Mouse (Mus musculus): ENCODE data around the gene Pram1. TPM values are rescaled to one million over a fixed set of nuclear protein-coding genes. Genes with fewer than 3 reads are reported as not detected.

Pram1 gene
- not detected for polyA plus RNA-seq (2014; fragmentation: Illumina TruSeq; extraction: RNeasy Lipid Tissue Mini Kit (QIAGEN cat#74804); ENCODE audit: low replicate concordance)

DNA sequence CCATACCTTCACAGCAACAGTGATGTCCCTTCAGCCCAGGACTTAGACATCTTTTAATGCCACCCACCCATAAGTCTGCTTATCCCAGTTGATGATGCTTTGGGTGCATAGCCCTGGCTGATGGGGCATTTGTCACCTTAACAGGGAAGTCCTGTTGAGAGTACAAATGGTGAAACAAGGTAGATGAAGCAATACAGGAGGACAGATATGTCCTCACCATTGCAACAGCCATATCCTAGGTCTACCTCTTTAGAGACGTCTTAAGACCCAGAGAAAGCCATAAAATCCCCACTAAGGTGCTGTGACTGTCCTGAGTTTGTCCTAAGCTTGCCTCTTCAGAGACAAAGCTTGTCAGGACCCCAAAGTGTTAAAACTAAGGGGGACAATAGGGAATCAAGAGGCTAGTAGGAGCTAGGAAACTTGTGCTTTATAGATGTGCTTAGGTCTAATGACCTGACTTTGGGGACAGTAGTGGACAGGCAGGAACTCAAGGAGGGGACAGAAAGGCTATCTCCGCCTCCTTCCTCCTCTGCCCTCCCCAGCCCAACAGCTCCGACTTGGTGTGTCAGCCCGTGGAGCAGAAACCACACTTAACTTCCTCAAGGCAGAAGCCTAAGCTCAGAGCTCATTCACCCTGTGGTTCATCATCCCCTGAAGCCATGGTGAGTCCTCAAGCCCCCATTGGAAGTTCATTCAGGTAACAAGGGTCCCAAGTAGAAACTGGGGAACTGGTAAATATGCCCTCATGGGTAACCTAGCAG lies at the start of gene Pram1:
TSS of gene Pram1 (plus strand) at position 541 of the 761 bp plus-strand sequence.

GRCm38 (mm10) chr17:33628621-33629486 lies 9.0 kb upstream of the Pram1 start, which contains the start of gene Zfp414:
Gene Zfp414 (plus strand): TSS chr17:33629090.

DNA sequence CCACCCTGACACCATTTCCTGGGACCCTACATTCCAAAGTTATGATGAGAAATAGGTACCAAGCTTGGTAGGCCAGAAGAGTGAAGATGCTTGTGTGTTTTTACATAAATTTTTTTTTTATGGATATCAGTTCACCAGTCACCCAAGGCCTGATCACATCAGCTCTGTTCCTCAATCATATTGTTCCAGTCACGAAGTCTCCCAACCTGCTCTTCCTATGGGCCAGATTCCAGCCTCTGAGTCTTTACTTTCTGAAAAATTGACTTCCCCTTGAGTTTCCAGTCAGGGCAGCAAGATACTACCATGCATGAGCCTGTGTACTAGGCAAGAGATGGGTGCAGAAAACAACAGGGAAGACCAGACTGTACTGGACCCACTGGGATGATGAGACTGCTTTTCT lies 48.9 kb downstream of the Pram1 start, which contains the start of gene Hnrnpm:
TSS of gene Hnrnpm (minus strand) at position 101 of the 400 bp plus-strand sequence.

Other genes with a start within 250 kb of the Pram1 start
- 45.3 TPM for gene Zfp101, start 243.4 kb upstream of the Pram1 start, polyA plus RNA-seq (2014; fragmentation: Illumina TruSeq; extraction: RNeasy Lipid Tissue Mini Kit (QIAGEN cat#74804); ENCODE audit: low replicate concordance)
- not detected for gene Actl9, start 205.2 kb upstream of the Pram1 start, polyA plus RNA-seq (2014; fragmentation: Illumina TruSeq; extraction: RNeasy Lipid Tissue Mini Kit (QIAGEN cat#74804); ENCODE audit: low replicate concordance)
- 2.1 TPM for gene Adamts10, start 113.9 kb upstream of the Pram1 start, polyA plus RNA-seq (2014; fragmentation: Illumina TruSeq; extraction: RNeasy Lipid Tissue Mini Kit (QIAGEN cat#74804); ENCODE audit: low replicate concordance)
- 0.48 TPM for gene Myo1f, start 82.3 kb upstream of the Pram1 start, polyA plus RNA-seq (2014; fragmentation: Illumina TruSeq; extraction: RNeasy Lipid Tissue Mini Kit (QIAGEN cat#74804); ENCODE audit: low replicate concordance)
- 2.8 TPM for gene Zfp414, start 9.0 kb upstream of the Pram1 start, polyA plus RNA-seq (2014; fragmentation: Illumina TruSeq; extraction: RNeasy Lipid Tissue Mini Kit (QIAGEN cat#74804); ENCODE audit: low replicate concordance)
- 378 TPM for gene Hnrnpm, start 48.8 kb downstream of the Pram1 start, polyA plus RNA-seq (2014; fragmentation: Illumina TruSeq; extraction: RNeasy Lipid Tissue Mini Kit (QIAGEN cat#74804); ENCODE audit: low replicate concordance)
- gene March2, start 80.6 kb downstream of the Pram1 start, polyA plus RNA-seq (2014; fragmentation: Illumina TruSeq; extraction: RNeasy Lipid Tissue Mini Kit (QIAGEN cat#74804); ENCODE audit: low replicate concordance): 10.5 TPM
- gene Rab11b, start 122.5 kb downstream of the Pram1 start, polyA plus RNA-seq (2014; fragmentation: Illumina TruSeq; extraction: RNeasy Lipid Tissue Mini Kit (QIAGEN cat#74804); ENCODE audit: low replicate concordance): 16.2 TPM
- 0.67 TPM for gene Angptl4, start 143.8 kb downstream of the Pram1 start, polyA plus RNA-seq (2014; fragmentation: Illumina TruSeq; extraction: RNeasy Lipid Tissue Mini Kit (QIAGEN cat#74804); ENCODE audit: low replicate concordance)
- gene Kank3, start 172.5 kb downstream of the Pram1 start, polyA plus RNA-seq (2014; fragmentation: Illumina TruSeq; extraction: RNeasy Lipid Tissue Mini Kit (QIAGEN cat#74804); ENCODE audit: low replicate concordance): 3.9 TPM
- 30.6 TPM for gene Rps28, start 186.5 kb downstream of the Pram1 start, polyA plus RNA-seq (2014; fragmentation: Illumina TruSeq; extraction: RNeasy Lipid Tissue Mini Kit (QIAGEN cat#74804); ENCODE audit: low replicate concordance)
- gene Ndufa7, start 186.5 kb downstream of the Pram1 start, polyA plus RNA-seq (2014; fragmentation: Illumina TruSeq; extraction: RNeasy Lipid Tissue Mini Kit (QIAGEN cat#74804); ENCODE audit: low replicate concordance): 20.8 TPM
- gene Cd320, start 205.0 kb downstream of the Pram1 start, polyA plus RNA-seq (2014; fragmentation: Illumina TruSeq; extraction: RNeasy Lipid Tissue Mini Kit (QIAGEN cat#74804); ENCODE audit: low replicate concordance): 0.85 TPM
- gene Gm7029, start 235.8 kb downstream of the Pram1 start, polyA plus RNA-seq (2014; fragmentation: Illumina TruSeq; extraction: RNeasy Lipid Tissue Mini Kit (QIAGEN cat#74804); ENCODE audit: low replicate concordance): not detected

All from small intestine, adult 10 weeks (tissue).